Mouse (Mus musculus) CH12.LX (cell line): ENCODE data around the gene Ralgps2. TPM values are rescaled to one million over a fixed set of nuclear protein-coding genes. Genes with fewer than 3 reads are reported as not detected.

Experiments used
- DNase-seq: peaks from one replicate; pipeline ENCODE4 v3.0.0-alpha.2; 2013; ENCODE audit errors: extremely low read depth
- H3K27ac ChIP-seq: 2 replicates; pipeline ENCODE4 v1.5.1; 2012; ENCODE audit warnings: low read depth, mild to moderate bottlenecking, control low read depth, moderate library complexity; ENCODE audit not compliant: insufficient read depth
- H3K27me3 ChIP-seq: replicated peaks from 2 replicates; pipeline ENCODE3; 2012; ENCODE audit warnings: inconsistent platforms
- H3K36me3 ChIP-seq, 2 experiments: replicated peaks in 1 of 2; 2 replicates each; pipeline versions ENCODE3 to v1.6.1; 2012; ENCODE audit warnings: inconsistent platforms in 1 of 2, low read length in 1 of 2, mild to moderate bottlenecking in 1 of 2, mixed read lengths in 1 of 2, moderate library complexity in 1 of 2; ENCODE audit not compliant: control insufficient read depth in 1 of 2, insufficient read depth in 1 of 2
- H3K4me1 ChIP-seq, 2 experiments: 2 replicates each; pipeline ENCODE4 v1.6.1; 2012; ENCODE audit warnings: inconsistent platforms in 1 of 2, moderate library complexity in 1 of 2; ENCODE audit not compliant: insufficient read depth in 2 of 2, control insufficient read depth in 1 of 2
- H3K4me2 ChIP-seq: 2 replicates; pipeline ENCODE4 v1.6.1; 2012; ENCODE audit warnings: low read depth, mild to moderate bottlenecking, control low read depth; ENCODE audit not compliant: poor library complexity, insufficient read depth, severe bottlenecking
- H3K4me3 ChIP-seq, 3 experiments: fragments of 150-350 bp in 1 of 3; sonication (generic) in 1 of 3; replicated peaks in 1 of 3; 2 replicates each; pipeline versions ENCODE3 to v1.5.1; 2011 to 2012; ENCODE audit warnings: low read depth in 2 of 3, low read length in 2 of 3, mild to moderate bottlenecking in 2 of 3, moderate library complexity in 2 of 3, control low read depth in 1 of 3, improper control_type of control experiment in 1 of 3, inconsistent platforms in 1 of 3, mixed read lengths in 1 of 3; ENCODE audit not compliant: poor library complexity in 1 of 3
- H3K79me2 ChIP-seq: replicated peaks from 2 replicates; pipeline ENCODE4 v1.6.1; 2012; ENCODE audit warnings: mild to moderate bottlenecking, moderate library complexity; ENCODE audit not compliant: control insufficient read depth, poor library complexity, insufficient read depth, severe bottlenecking; ENCODE audit errors: extremely low read depth
- H3K9ac ChIP-seq: 2 replicates; pipeline ENCODE4 v1.6.1; 2012; ENCODE audit warnings: low read depth, mild to moderate bottlenecking, control low read depth, moderate library complexity; ENCODE audit not compliant: insufficient read depth
- H3K9me3 ChIP-seq: replicated peaks from 2 replicates; pipeline ENCODE3; 2012; ENCODE audit warnings: low read length, inconsistent platforms, mixed read lengths
- BHLHE40 ChIP-seq: IDR thresholded peaks from 2 replicates; pipeline ENCODE4 v1.6.1; 2011; ENCODE audit warnings: mild to moderate bottlenecking, low read depth, low read length, improper control_type of control experiment
- CHD1 ChIP-seq: IDR thresholded peaks from 2 replicates; pipeline ENCODE4 v1.6.1; 2012; ENCODE audit warnings: low read depth, low read length, improper control_type of control experiment, inconsistent platforms
- CHD2 ChIP-seq: IDR thresholded peaks from 2 replicates; pipeline ENCODE4 v1.6.1; 2011; ENCODE audit warnings: low read length, improper control_type of control experiment
- E2F4 ChIP-seq: IDR thresholded peaks from 2 replicates; pipeline ENCODE4 v1.6.1; 2011; ENCODE audit warnings: low read depth, low read length, improper control_type of control experiment; ENCODE audit not compliant: insufficient replicate concordance
- ELF1 ChIP-seq: IDR thresholded peaks from 2 replicates; pipeline ENCODE4 v1.6.1; 2014; ENCODE audit warnings: low read depth, mild to moderate bottlenecking, inconsistent platforms, low read length, improper control_type of control experiment
- EP300 ChIP-seq: IDR thresholded peaks from 2 replicates; pipeline ENCODE4 v1.6.1; 2011; ENCODE audit warnings: low read length, improper control_type of control experiment
- ETS1 ChIP-seq: conservative IDR thresholded peaks from 2 replicates; pipeline ENCODE4 v1.6.1; 2012; ENCODE audit warnings: low read depth, mild to moderate bottlenecking, inconsistent platforms, low read length, improper control_type of control experiment, moderate library complexity
- GABPA ChIP-seq: IDR thresholded peaks from 2 replicates; pipeline ENCODE4 v1.6.1; 2012; ENCODE audit warnings: low read depth, low read length, improper control_type of control experiment, inconsistent platforms; ENCODE audit not compliant: insufficient replicate concordance
- IRF4 ChIP-seq: IDR thresholded peaks from 2 replicates; pipeline ENCODE4 v1.6.1; 2014; ENCODE audit warnings: low read depth, mild to moderate bottlenecking, inconsistent platforms, low read length, improper control_type of control experiment
- JUN ChIP-seq: IDR thresholded peaks from 2 replicates; pipeline ENCODE4 v1.6.1; 2011; ENCODE audit warnings: low read depth, mild to moderate bottlenecking, low read length, improper control_type of control experiment, moderate library complexity; ENCODE audit not compliant: insufficient read depth
- JUND ChIP-seq: conservative IDR thresholded peaks from 2 replicates; pipeline ENCODE4 v1.6.1; 2011; ENCODE audit warnings: low read depth, low read length, improper control_type of control experiment
- KAT2A ChIP-seq: IDR thresholded peaks from 2 replicates; pipeline ENCODE4 v1.6.1; 2012; ENCODE audit warnings: low read length, improper control_type of control experiment, inconsistent platforms; ENCODE audit not compliant: insufficient replicate concordance
- MAFK ChIP-seq: IDR thresholded peaks from 2 replicates; pipeline ENCODE4 v1.6.1; 2011; ENCODE audit warnings: low read length, improper control_type of control experiment; ENCODE audit not compliant: insufficient replicate concordance
- MAX ChIP-seq: IDR thresholded peaks from 2 replicates; pipeline ENCODE4 v1.6.1; 2011; ENCODE audit warnings: low read length, improper control_type of control experiment
- MEF2A ChIP-seq: IDR thresholded peaks from 2 replicates; pipeline ENCODE4 v1.6.1; 2014; ENCODE audit warnings: low read depth, mild to moderate bottlenecking, inconsistent platforms, low read length, improper control_type of control experiment, borderline replicate concordance
- MXI1 ChIP-seq: IDR thresholded peaks from 2 replicates; pipeline ENCODE4 v1.6.1; 2011; ENCODE audit warnings: mild to moderate bottlenecking, low read depth, low read length, improper control_type of control experiment
- MYC ChIP-seq: IDR thresholded peaks from 2 replicates; pipeline ENCODE4 v1.6.1; 2011; ENCODE audit warnings: low read depth, mild to moderate bottlenecking, improper control_type of control experiment, low read length
- NELFE ChIP-seq: IDR thresholded peaks from 2 replicates; pipeline ENCODE4 v1.6.1; 2011; ENCODE audit warnings: low read depth, low read length, improper control_type of control experiment
- POLR2A ChIP-seq: IDR thresholded peaks from 2 replicates; pipeline ENCODE4 v1.6.1; 2011; ENCODE audit warnings: low read depth, mild to moderate bottlenecking, improper control_type of control experiment, low read length
- POLR2AphosphoS2 ChIP-seq: IDR thresholded peaks from 2 replicates; pipeline ENCODE4 v1.6.1; 2011; ENCODE audit warnings: low read depth, low read length, improper control_type of control experiment
- RAD21 ChIP-seq: IDR thresholded peaks from 2 replicates; pipeline ENCODE4 v1.6.1; 2011; ENCODE audit warnings: low read depth, mild to moderate bottlenecking, low read length, improper control_type of control experiment, moderate library complexity
- RCOR1 ChIP-seq: conservative IDR thresholded peaks from 2 replicates; pipeline ENCODE4 v1.6.1; 2012; ENCODE audit warnings: low read depth, mild to moderate bottlenecking, inconsistent platforms, low read length, improper control_type of control experiment
- SIN3A ChIP-seq: IDR thresholded peaks from 2 replicates; pipeline ENCODE4 v1.6.1; 2012; ENCODE audit warnings: low read length, improper control_type of control experiment, inconsistent platforms
- SMC3 ChIP-seq: IDR thresholded peaks from 2 replicates; pipeline ENCODE4 v1.6.1; 2011; ENCODE audit warnings: low read depth, low read length, improper control_type of control experiment
- TBP ChIP-seq: conservative IDR thresholded peaks from 2 replicates; pipeline ENCODE4 v1.6.1; 2011; ENCODE audit warnings: low read depth, low read length, improper control_type of control experiment
- UBTF ChIP-seq: IDR thresholded peaks from 2 replicates; pipeline ENCODE4 v1.6.1; 2012; ENCODE audit warnings: low read depth, mild to moderate bottlenecking, inconsistent platforms, low read length, improper control_type of control experiment, moderate library complexity
- ZC3H11A ChIP-seq: IDR thresholded peaks from 2 replicates; pipeline ENCODE4 v1.6.1; 2012; ENCODE audit warnings: low read depth, mild to moderate bottlenecking, inconsistent platforms, low read length, improper control_type of control experiment
- ZKSCAN1 ChIP-seq: IDR thresholded peaks from 2 replicates; pipeline ENCODE4 v1.6.1; 2012; ENCODE audit warnings: low read depth, inconsistent platforms, low read length, improper control_type of control experiment, borderline replicate concordance
- ZMIZ1 ChIP-seq: IDR thresholded peaks from 2 replicates; pipeline ENCODE4 v1.6.1; 2012; ENCODE audit warnings: low read depth, mild to moderate bottlenecking, inconsistent platforms, low read length, improper control_type of control experiment
- ZNF384 ChIP-seq: IDR thresholded peaks from 2 replicates; pipeline ENCODE4 v1.6.1; 2012; ENCODE audit warnings: low read depth, low read length, improper control_type of control experiment, inconsistent platforms
- dilution Hi-C: fragments of 300-500 bp; cut with MboI; formaldehyde crosslinking; loops from 2 replicates; pipeline ENCODE4 v1.14.3; 2020; ENCODE audit warnings: low sequenced_read_pairs; ENCODE audit not compliant: extremely low pct_unique_long_range_greater_than_20kb, extremely low pct_ligation_motif_present
- in situ Hi-C: fragments of 300-500 bp; cut with MboI; formaldehyde crosslinking; loops from 3 replicates; pipeline ENCODE4 v1.14.3; 2019; ENCODE audit warnings: low sequenced_read_pairs, low pct_ligation_motif_present, low pct_unique_long_range_greater_than_20kb, mixed read lengths
- polyA plus RNA-seq: library from polyadenylated mRNA; unstranded; fragments of >175 nt; gene quantifications from 2 replicates; pipeline ENCODE4 v1.2.1, GENCODE M21; 2012; ENCODE audit warnings: low read depth; ENCODE audit not compliant: insufficient read length
- total RNA-seq, 2 experiments: library from RNA; depleted of rRNA; stranded (reverse); fragments of 300-350 nt in 1 of 2; fragments of >200 nt in 1 of 2; gene quantifications; 2 replicates each; pipeline ENCODE4 v1.2.3; 2012 to 2014

Gene Ralgps2
- total and polyA plus RNA-seq, 3 experiments: 65.1 to 149 (median 133) TPM

- Histone ChIP-seq H3K9me3 (no peaks in the 10 kb centered on the region), H3K4me3 (no peak overlapping the region), H3K4me1 (no peaks in the 10 kb centered on the region), H3K9ac (no peak overlapping the region), H3K79me2 (no peaks in the 10 kb centered on the region), H3K36me3 (no peaks in the 10 kb centered on the region), H3K27me3 (peaks cover 1% of the 10 kb centered on the region), H3K4me2 (no peak overlapping the region), H3K27ac (no peak overlapping the region)
- DNase-seq: no peak
- TF ChIP-seq ELF1: no peak
- no peak for TF ChIP-seq JUND
- TF ChIP-seq SMC3: no peak
- no peak for TF ChIP-seq JUN
- no peak for TF ChIP-seq KAT2A
- TF ChIP-seq RAD21: no peak
- TF ChIP-seq CHD2: no peak
- TF ChIP-seq MAFK: no peak
- TF ChIP-seq EP300: no peak
- no peak for TF ChIP-seq MXI1
- no peak for TF ChIP-seq ZKSCAN1
- no peak for TF ChIP-seq POLR2AphosphoS2
- no peak for TF ChIP-seq POLR2A
- TF ChIP-seq ZNF384: no peak
- no peak for TF ChIP-seq IRF4
- TF ChIP-seq MAX: no peak
- dilution Hi-C loops: no loop called here
- in situ Hi-C loops: no loop called here
These were observed 160.4 kb downstream of the Ralgps2 start for GRCm38 (mm10) chr1:156778977-156779376.

DNA sequence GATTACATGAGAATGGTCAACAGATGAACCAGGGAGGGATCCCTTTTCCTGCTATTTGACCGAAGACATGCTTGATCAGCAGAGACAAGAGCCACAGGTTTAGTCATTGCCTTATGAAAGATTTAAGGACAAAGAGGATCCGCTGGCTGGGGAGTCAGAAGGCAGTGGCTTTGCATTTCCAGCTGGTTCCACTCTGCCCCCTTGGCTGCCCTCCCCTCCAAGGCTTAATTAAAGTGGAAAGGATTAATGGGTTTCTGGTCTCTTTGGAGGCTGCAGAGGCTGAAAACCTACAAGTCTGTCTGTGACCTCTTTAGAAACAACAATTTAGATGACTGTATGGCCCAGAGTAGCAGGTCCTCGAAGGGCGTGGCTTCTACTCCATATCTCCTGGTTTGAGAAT lies 161.5 kb downstream of the Ralgps2 start:
- no peaks in the 10 kb centered on the region for H3K79me2 ChIP-seq
- no peaks in the 10 kb centered on the region for H3K4me1 ChIP-seq
- no peaks in the 10 kb centered on the region for H3K36me3 ChIP-seq
- no peak for DNase-seq
- no peak overlapping the region for H3K4me2 ChIP-seq
- TF ChIP-seq POLR2AphosphoS2: no peak
- no peak for TF ChIP-seq POLR2A
- no peak for TF ChIP-seq IRF4
- TF ChIP-seq MYC: no peak
- TF ChIP-seq ZC3H11A: no peak
- no peak for TF ChIP-seq BHLHE40
- no peak for TF ChIP-seq SIN3A
- TF ChIP-seq UBTF: no peak
- no peak for TF ChIP-seq GABPA
- TF ChIP-seq KAT2A: no peak
- no peak for TF ChIP-seq NELFE
- TF ChIP-seq RCOR1: no peak
- no peak for TF ChIP-seq CHD1
- TF ChIP-seq ETS1: no peak
- no peak for TF ChIP-seq ZNF384
- no peak for TF ChIP-seq EP300
- no peak for TF ChIP-seq TBP
- TF ChIP-seq ZMIZ1: no peak
- TF ChIP-seq MEF2A: no peak
- TF ChIP-seq E2F4: no peak
- no peak overlapping the region for H3K9ac ChIP-seq
- no peaks in the 10 kb centered on the region for H3K9me3 ChIP-seq
- dilution Hi-C loops (no loop called here), in situ Hi-C loops (no loop called here)
- H3K27ac ChIP-seq: no peak overlapping the region
- H3K4me3 ChIP-seq: no peak overlapping the region
- H3K27me3 ChIP-seq: peaks cover 1% of the 10 kb centered on the region
